ENCODE assay signal across 18 mouse cellular contexts in genomic region chr10:69257592-69258133, GRCm38 (mm10). TPM values are rescaled to one million over a fixed set of nuclear protein-coding genes. Genes with fewer than 3 reads are reported as not detected.
DNase-seq lines count a peak whose midpoint lies in the region; ATAC-seq lines count a peak whose summit lies in the region.
"Had no signal": no experiment of that assay in that cellular context is flagged by ENCODE, and none has a peak within 500 bp of the region (broad histone marks: within the 10 kb centered on the region; RNA-seq: fewer than 3 reads in every experiment).

No protein-coding gene starts in this region.

- no peak overlapping the region for H3K4me3 ChIP-seq in heart, embryonic 15.5 days
- no peak overlapping the region for H3K4me3 ChIP-seq in limb, embryonic 12.5 days (replicated peaks)
- H3K4me3 ChIP-seq in limb, embryonic 10.5 days: no peak overlapping the region
- no peak overlapping the region for H3K4me3 ChIP-seq in stomach, embryonic 14.5 days (ENCODE audit: low read depth, low read length)
- H3K4me3 ChIP-seq: erythroblast, embryonic 14.5 days; left cerebral cortex, adult 2 months; midbrain, embryonic 12.5 days had no signal

- H3K4me2 ChIP-seq in heart, embryonic 15.5 days: no peak overlapping the region
- H3K4me2 ChIP-seq in limb, embryonic 12.5 days: no peak overlapping the region
- no peak overlapping the region for H3K4me2 ChIP-seq in stomach, embryonic 14.5 days (replicated peaks; ENCODE audit: low read depth, low read length)
- H3K4me2 ChIP-seq: liver, embryonic 11.5 days; midbrain, embryonic 12.5 days had no signal

- no peaks in the 10 kb centered on the region for H3K27me3 ChIP-seq in heart, embryonic 15.5 days
- no peaks in the 10 kb centered on the region for H3K27me3 ChIP-seq in limb, embryonic 12.5 days
- H3K27me3 ChIP-seq in limb, embryonic 10.5 days (ENCODE audit: low read depth, poor library complexity, severe bottlenecking): no peaks in the 10 kb centered on the region
- no peaks in the 10 kb centered on the region for H3K27me3 ChIP-seq in stomach, embryonic 14.5 days (ENCODE audit: control insufficient read depth, insufficient read depth, low read length)
- H3K27me3 ChIP-seq: midbrain, embryonic 12.5 days had no signal

- H3K9me3 ChIP-seq in heart, embryonic 15.5 days (replicated peaks): no peaks in the 10 kb centered on the region
- no peaks in the 10 kb centered on the region for H3K9me3 ChIP-seq in limb, embryonic 12.5 days
- no peaks in the 10 kb centered on the region for H3K9me3 ChIP-seq in limb, embryonic 10.5 days (replicated peaks)
- no peaks in the 10 kb centered on the region for H3K9me3 ChIP-seq in stomach, embryonic 14.5 days (ENCODE audit: control insufficient read depth, low read depth, low read length)
- H3K9me3 ChIP-seq: midbrain, embryonic 12.5 days had no signal

- no peak for ATAC-seq in heart, embryonic 15.5 days (replicated peaks; ENCODE audit: insufficient number of reproducible peaks, insufficient read depth, low FRiP score, low read depth)
- ATAC-seq in limb, embryonic 12.5 days (ENCODE audit: insufficient number of reproducible peaks, insufficient read depth, low FRiP score, low TSS enrichment, low read depth): no peak
- ATAC-seq in common myeloid progenitor, adult 5-6 weeks (replicated peaks; ENCODE audit: low read depth, poor library complexity, severe bottlenecking): peak; percentile 30; the same call in 1 of the 2 replicates
- no peak for ATAC-seq in stomach, embryonic 14.5 days (ENCODE audit: insufficient number of reproducible peaks, insufficient read depth, low FRiP score, low read depth)
- ATAC-seq in CD4-positive, CD25-positive, alpha-beta regulatory T cell, adult 4 months: no peak
- ATAC-seq: hindbrain, postnatal 0 days had no signal

- peak overlapping the region; percentile 58 for H3K27ac ChIP-seq in heart, embryonic 15.5 days
- peak overlapping the region; percentile 7; the same call in 1 of the 2 replicates for H3K27ac ChIP-seq in limb, embryonic 12.5 days
- H3K27ac ChIP-seq in limb, embryonic 10.5 days: no peak overlapping the region
- peak overlapping the region; percentile 36; the same call in 1 of the 2 replicates for H3K27ac ChIP-seq in stomach, embryonic 14.5 days (ENCODE audit: low read length)
- H3K27ac ChIP-seq: hindbrain, postnatal 0 days; left cerebral cortex, adult 2 months; midbrain, embryonic 12.5 days had no signal

- H3K36me3 ChIP-seq in heart, embryonic 15.5 days: peaks cover 4% of the 10 kb centered on the region; the same call in 1 of the 2 replicates
- peaks cover 24% of the 10 kb centered on the region for H3K36me3 ChIP-seq in limb, embryonic 12.5 days
- 0 out of 2 replicates have a peak, but pooled peaks cover 3% of the 10 kb centered on the region for H3K36me3 ChIP-seq in limb, embryonic 10.5 days
- H3K36me3 ChIP-seq in stomach, embryonic 14.5 days (ENCODE audit: control insufficient read depth, insufficient read depth, low read length): no peaks in the 10 kb centered on the region
- H3K36me3 ChIP-seq: midbrain, embryonic 12.5 days had no signal

- 70% methylated on average over 6 of the region's 6 CpGs for WGBS in heart, embryonic 15.5 days
- WGBS in limb, embryonic 12.5 days: 72% methylated on average over 6 of the region's 6 CpGs
- 82% methylated on average over 6 of the region's 6 CpGs for WGBS in limb, embryonic 10.5 days
- 79% methylated on average over 6 of the region's 6 CpGs for WGBS in stomach, embryonic 14.5 days

- intact Hi-C loops in heart, postnatal 10 days (cut with DNase I): no loop called here

- H3K9ac ChIP-seq in heart, embryonic 15.5 days: no peak overlapping the region
- H3K9ac ChIP-seq in limb, embryonic 12.5 days (replicated peaks): no peak overlapping the region
- no peak overlapping the region for H3K9ac ChIP-seq in stomach, embryonic 14.5 days (replicated peaks; ENCODE audit: low read depth, low read length)
- H3K9ac ChIP-seq: midbrain, embryonic 12.5 days had no signal

- H3K4me1 ChIP-seq in heart, embryonic 15.5 days (replicated peaks): peaks cover 51% of the 10 kb centered on the region
- H3K4me1 ChIP-seq in limb, embryonic 12.5 days (replicated peaks): peaks cover 32% of the 10 kb centered on the region
- H3K4me1 ChIP-seq in limb, embryonic 10.5 days: peaks cover 29% of the 10 kb centered on the region
- H3K4me1 ChIP-seq in stomach, embryonic 14.5 days (ENCODE audit: control insufficient read depth, insufficient read depth, low read length): peaks cover 49% of the 10 kb centered on the region

- DNase-seq in heart, postnatal 10 days: no peak
- DNase-seq in limb, embryonic 10.5 days (ENCODE audit: low spot score): no peak
- DNase-seq: adrenal gland, adult 2 months; cerebellum, adult 8-10 months; embryo, embryonic 11 days; gastrocnemius, postnatal 36 days; lung, postnatal 14 days; right cerebral cortex, postnatal 14 days had no signal

RNA-seq across cellular contexts. Expression of gene A930033H14Rik, which starts 44.8 kb away (rescaled TPM):
- 1.5 and 1.8 TPM in 2 replicates for polyA plus RNA-seq in heart, embryonic 15.5 days (2015; fragmentation: Nextera tagmentation; extraction: Ambion mirVana)
- 1 to 10 TPM; 3.2 to 5.1 TPM for total RNA-seq in heart, postnatal 10 days (2021)
- polyA plus RNA-seq in limb, embryonic 12.5 days (2016; fragmentation: Nextera tagmentation; extraction: Ambion mirVana): 2.7 and 2.9 TPM in 2 replicates
- 1.0 and 1.6 TPM in 2 replicates for polyA plus RNA-seq in limb, embryonic 10.5 days (2016; fragmentation: Nextera tagmentation; extraction: Ambion mirVana)
- 1.3 and 4.2 TPM in 2 replicates for total RNA-seq in common myeloid progenitor, adult 5-6 weeks (2017)
- 3.4 and 3.5 TPM in 2 replicates for polyA plus RNA-seq in stomach, embryonic 14.5 days (2014; fragmentation: Nextera tagmentation; extraction: Ambion mirVana)
- polyA plus RNA-seq in CD4-positive, CD25-positive, alpha-beta regulatory T cell, adult 4 months (2017; shearing (Covaris generic)): not detected
- polyA plus RNA-seq: erythroblast, embryonic 14.5 days had no signal
